Mouse (Mus musculus) brain, embryonic 14.5 days (tissue): ENCODE results near the gene Card19.

Source experiments
- CTCF ChIP-seq: fragments of 200-500 bp; IDR thresholded peaks from 2 replicates; pipeline ENCODE4 v1.5.1; 2012; ENCODE audit warnings: inconsistent platforms, mild to moderate bottlenecking, moderate library complexity, borderline replicate concordance; ENCODE audit not compliant: insufficient read depth, insufficient read length; ENCODE audit errors: extremely low read depth
- POLR2A ChIP-seq: fragments of 200-500 bp; IDR thresholded peaks from 2 replicates; pipeline ENCODE4 v1.6.1; 2012; ENCODE audit warnings: mild to moderate bottlenecking, inconsistent platforms, borderline replicate concordance; ENCODE audit not compliant: poor library complexity, insufficient read depth, insufficient read length, severe bottlenecking; ENCODE audit errors: extremely low read depth

GRCm38 (mm10) chr13:49191673-49192035 is 24.2 kb downstream of the Card19 start:
- TF ChIP-seq CTCF, result no peak
- TF ChIP-seq POLR2A, result no peak
